Mouse (Mus musculus): Measurements from ENCODE around the gene Stk17b.

GRCm38 (mm10) chr1:53820041-53820632 is 35.1 kb upstream of the Stk17b start:
- TF ChIP-seq ZMIZ1 (IDR thresholded peaks at IDR 0.05; ENCODE audit: low read depth, low read length) (no peak), SIN3A (IDR thresholded peaks at IDR 0.05; ENCODE audit: low read length) (no peak)
